Mouse (Mus musculus): ENCODE measurements at regions not wholly inside any gene's neighbourhood (a gene's known extent, or its start where the extent isn't known, plus 50 kb on each side); places are given as distances from the start of the nearest gene placed in this dataset.
"Not testable (repeated sequence)": the region's sequence is repeated elsewhere in the genome, so short reads cannot be mapped to it uniquely, and the experiment has no call there.

DNA sequence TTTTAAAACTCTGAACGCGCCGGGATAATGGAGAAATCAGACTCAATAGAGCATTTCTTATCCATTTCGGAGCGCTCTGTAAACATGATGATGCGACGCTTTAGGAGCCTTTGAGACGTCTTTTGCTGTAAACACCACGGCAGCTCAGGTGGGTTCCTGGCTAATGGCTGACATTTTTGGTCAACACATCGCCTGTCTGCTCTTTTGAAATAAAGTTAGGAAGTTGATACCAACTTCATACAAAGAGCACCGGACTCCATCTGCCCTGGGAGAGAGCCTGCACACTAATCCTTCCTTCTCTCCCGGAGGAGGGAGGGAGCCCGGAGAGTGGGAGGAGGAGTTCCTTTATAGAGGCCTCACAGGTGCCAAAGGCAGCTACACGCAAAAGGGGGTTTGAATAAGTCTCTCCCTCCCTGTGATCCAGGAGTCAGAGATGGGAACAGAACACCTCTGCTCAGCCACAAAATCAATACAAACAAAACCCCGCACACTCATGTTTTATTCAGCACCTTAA lies 63.8 kb upstream of the Srsf6 start:
- no peak for DNase-seq (ENCODE audit: low spot score in 2 of 2)

DNA sequence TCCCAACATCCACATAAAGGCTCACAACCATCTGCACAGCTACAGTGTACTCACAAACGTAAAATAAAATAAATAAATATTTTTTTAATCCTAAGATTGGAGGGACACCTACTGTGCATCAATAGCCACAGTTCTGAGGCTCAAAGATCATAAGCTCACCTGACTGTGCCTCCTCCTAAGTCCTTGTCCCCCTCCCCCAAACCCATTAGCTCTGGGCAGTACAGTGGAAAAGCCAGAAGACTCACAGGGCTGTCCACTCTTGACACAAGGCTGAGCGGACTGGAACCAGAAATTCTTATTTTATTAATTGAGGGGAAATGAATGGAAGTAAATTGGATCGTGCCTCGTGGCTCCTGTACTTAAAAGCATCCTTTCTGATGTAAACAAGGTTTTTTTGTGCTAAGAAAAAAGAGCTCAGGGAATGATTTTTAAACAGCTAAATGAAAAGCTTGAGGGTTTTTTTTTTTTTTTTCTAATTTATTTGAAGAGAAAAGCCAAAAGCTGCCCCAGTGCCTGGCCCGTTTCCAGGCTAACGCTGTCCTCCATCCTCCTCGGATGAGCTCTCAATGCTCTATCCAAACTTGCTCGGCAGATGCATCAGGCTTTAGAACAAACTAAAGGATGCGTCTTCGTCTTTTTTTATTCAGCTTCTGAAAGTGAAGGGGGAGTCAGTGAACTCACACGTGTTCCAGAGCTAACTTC lies 64.6 kb upstream of the Srsf6 start:
- DNase-seq (ENCODE audit: low spot score in 2 of 2): no peak

DNA sequence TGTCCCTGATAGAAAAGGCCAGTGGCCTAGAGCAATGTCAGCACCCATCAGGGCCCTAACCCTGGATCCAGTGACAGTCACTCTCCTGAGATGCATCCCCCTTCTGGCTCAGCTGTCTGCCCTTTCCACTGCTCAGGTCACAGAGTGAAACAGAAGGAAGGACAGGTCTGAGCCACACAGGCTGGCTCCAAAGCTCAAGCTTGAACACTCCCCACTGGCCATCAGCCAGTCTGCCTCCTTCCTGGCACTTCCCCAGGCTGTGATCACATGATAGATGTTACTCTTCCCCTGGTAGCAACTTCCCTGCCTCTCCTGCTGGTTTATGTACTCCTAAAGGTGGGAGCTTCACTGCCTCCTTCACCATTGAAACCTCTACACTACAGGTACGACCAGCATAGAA lies 66.8 kb upstream of the Srsf6 start:
- no peak for DNase-seq (ENCODE audit: low spot score in 2 of 2)

DNA sequence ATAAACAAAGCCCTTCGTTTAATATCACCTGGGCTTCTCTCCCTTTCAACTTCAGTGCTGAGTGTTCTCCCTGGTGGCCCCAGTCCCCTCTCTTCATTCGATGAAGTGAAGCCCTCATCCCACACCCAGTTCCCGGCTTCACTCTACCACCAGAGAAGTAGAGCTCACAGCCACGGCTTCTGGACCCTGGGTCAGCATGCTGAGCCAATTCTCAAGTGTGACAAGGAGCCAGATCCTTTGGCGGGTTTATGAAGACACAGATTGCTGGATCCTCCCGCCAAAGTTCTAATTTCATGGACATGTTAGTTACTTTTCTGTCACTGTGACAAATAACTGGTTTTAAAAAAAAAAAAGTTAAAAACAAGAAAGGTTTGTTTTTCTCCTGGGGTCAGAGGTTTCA lies 76.7 kb upstream of the Srsf6 start:
- DNase-seq (ENCODE audit: low spot score in 2 of 2): no peak

DNA sequence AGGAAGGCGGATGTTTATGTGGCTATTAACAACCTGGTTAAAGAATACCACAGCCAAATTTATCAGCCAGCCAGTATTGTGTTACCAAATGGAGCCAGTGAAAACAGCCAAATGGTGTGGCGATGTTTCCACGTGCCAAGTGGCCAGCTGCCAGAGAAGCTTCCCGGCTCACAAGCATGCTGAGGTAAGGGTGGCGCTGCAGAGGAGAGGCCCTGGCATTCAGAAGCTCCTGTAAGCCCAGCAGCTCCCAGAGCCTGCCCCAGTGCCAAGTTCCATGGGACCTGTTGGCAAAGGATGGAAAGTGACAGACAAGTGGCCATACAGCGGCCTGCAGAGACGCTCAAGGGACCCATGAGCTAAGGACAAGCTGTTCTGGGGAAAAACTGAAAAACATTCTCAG lies 77.8 kb upstream of the Srsf6 start:
- DNase-seq (ENCODE audit: low spot score in 2 of 2): no peak

DNA sequence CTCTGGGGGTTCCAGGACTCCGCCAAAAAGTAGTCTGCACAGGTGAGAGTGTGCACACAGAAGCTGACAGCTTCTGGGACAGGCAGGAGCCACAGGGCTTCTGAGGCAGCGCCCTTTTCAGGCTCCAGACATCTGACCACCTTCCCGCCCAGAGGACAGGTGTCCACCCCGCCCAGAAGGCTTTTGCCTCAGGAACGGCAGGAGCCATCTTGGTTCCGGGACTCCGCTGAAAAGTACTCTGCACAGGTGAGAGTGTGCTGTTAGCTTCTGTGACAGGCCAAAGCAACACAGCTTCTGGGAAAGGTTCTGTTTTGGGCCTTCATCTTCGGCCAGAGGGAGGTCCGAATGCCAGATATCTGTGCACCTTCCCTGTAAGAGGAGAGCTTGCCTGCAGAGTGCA lies 89.6 kb upstream of the Srsf6 start:
- DNase-seq (ENCODE audit: low spot score in 2 of 2): not testable (repeated sequence)

DNA sequence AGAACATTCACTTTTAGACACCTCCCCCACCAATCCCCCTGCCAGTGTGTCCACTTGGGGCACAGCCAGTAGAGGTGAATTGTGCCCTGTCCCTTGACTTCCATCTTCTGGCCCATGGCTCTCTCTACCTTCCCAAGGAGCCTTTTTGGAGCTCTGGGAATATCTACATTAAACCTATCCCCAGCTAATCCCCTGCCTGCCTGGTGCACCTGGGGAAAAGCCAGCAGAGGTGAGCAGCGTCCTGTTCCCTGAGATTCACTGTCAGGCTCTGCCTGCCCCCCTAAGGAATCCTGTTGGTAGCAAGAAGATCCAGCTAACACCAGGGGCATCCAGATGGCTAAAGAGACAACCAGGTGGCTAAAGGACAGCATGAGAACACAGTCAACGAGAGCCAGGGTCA lies 93.6 kb upstream of the Srsf6 start:
- no peak for DNase-seq (ENCODE audit: low spot score in 2 of 2)

DNA sequence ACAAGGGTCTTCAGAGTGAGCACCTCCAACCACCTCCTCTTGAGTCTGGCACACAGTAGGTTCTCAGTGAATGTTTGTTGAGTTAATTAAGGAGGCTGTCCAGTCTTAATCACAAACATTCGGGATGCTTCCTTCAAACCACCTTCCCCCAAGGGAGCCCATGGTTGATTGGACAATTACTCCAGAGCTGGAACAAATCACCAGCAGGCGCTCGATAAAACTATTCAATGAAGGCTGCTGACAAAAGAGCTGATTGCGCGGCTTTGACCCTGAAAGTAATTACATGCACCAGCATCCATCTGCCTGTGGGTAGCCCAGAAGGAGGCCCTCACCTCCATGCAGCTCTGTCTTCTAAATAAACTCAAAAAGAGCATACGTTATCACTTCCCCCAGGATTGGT lies 97.6 kb upstream of the Srsf6 start:
- no peak for DNase-seq (ENCODE audit: low spot score in 2 of 2)

DNA sequence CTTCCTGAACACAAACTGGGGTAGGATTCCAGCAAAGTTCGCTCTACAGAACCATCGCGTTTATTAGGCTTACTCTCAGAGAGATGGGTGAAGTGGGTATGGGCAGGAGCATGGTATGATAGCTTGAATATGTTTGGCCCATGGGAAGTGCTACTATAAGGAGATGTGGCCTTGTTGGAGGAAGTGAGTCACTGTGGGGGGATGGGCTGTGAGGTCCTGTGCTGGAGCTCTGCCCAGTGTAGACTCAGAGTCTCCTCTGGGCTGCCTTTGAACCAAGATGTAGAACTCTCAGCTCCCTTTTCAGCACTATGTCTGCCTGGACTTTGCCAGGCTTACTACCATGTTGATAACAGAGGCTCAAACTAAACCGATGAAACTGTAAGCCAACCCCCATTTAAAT lies 112.5 kb upstream of the Srsf6 start:
- peak in 1 of 2 experiments; percentile 27 for DNase-seq (ENCODE audit: low spot score in 2 of 2)

DNA sequence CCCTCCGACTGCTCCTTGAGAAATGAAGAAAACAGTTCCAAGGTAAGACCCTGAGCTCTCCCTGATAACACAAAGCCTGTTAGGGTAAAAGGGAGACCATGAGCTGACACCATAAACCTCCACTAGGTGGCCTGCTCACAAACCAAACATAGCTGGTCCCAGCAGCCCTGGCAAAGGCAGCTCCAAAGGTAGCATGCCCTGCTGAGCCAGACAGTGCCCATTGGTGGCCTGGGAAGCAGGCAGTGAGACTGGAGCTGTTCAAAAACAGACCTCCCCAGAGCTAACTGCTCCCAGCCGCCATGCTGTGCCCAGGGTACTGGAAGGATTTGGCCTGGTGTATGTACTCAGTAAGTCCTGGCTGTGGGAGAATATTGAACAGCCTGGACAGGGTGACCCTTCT lies 117.1 kb upstream of the Srsf6 start:
- no peak for DNase-seq (ENCODE audit: low spot score in 2 of 2)

DNA sequence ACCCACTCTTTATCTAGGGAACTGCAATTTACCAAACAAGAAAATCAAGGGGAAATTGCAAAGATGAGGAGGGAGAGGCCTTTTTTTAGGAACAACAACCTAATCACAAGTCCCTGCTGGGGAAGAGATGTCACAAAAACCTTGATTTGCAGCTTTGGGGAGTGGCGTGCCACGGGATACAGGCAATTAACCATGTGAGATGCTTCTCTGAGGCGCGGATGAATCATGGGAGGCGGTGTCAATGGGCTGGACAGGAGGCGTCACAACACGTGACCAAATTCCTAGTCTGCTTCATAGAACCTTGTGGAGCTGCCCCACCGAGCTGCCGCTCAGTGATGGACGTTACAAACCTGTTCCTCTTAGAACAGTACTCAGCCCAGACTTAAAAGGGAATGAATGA lies 123.6 kb upstream of the Srsf6 start:
- no peak for DNase-seq (ENCODE audit: low spot score in 2 of 2)

DNA sequence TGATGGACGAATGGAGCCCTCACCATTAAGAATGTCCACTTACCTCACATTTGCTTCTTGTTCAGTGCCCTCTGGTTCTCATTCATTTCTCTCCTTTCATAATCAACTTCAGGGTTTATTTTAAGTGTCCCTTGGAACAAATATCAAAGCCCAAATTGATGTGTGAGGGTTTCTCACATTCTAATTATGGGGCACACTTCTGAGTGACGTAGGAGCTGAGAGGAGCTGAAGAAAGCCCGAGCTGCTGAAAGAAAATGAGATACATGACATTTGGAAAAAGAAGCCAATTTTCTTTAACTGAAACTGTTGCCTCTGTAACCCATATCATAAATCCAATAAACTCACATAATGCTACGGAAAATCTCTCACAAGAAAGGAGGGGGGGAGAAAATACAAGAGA lies 134.8 kb upstream of the Srsf6 start:
- no peak for DNase-seq (ENCODE audit: low spot score in 2 of 2)

DNA sequence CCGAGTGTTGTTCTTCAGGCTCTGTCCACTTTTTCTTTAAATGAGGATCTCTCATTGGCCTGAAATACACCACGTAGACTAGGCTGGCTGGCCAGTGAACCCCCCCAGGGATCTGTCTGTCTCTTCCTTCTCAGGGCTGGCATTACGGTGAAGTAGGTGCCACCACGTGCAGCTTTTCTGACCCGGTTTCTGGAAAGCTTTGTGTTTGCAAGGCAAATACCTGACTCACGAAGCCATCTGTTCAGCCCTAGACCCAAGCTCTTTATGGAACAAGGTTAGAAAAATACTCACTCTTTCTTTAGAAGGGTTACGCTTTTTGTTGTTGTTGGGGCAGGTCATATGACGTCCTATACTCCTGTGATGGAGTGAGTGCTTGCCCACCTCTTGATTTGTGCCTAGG lies 133.3 kb upstream of the Ptprt start:
- DNase-seq (ENCODE audit: low spot score in 2 of 2): no peak

DNA sequence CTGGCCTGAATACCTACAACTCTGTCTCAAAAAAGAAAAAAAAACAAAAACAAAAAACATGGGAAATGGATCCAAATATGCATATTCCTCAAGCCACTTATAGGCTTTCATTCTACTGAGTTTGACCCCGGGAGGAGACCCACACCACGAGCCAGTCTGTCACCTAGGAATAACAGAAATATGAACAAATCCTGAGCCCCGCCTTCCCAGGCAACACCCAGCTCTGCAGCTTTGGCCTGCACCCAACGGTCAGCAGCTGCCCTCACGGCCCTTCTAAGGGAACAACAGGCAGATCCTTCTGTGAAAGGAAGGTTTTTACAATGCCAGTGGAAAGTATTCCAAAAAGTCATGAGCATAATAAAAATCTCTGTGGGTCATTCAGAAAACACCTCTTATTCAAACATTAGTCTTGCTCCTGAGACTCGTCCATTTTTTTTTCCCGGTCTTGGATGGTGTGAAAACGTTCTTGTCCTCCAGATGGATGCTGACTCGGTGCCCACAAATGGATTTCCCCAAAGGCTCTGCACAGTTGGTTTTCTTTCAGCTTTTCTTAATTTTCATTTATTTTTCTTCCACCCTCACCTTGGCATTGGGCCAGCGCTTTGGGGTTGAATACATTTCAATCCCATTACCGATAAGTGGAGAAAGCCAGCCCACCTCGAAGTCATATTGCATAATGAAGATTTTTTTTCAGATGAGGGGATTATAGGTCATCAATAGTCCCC lies 130.6 kb upstream of the Ptprt start:
- no peak for DNase-seq (ENCODE audit: low spot score in 2 of 2)

DNA sequence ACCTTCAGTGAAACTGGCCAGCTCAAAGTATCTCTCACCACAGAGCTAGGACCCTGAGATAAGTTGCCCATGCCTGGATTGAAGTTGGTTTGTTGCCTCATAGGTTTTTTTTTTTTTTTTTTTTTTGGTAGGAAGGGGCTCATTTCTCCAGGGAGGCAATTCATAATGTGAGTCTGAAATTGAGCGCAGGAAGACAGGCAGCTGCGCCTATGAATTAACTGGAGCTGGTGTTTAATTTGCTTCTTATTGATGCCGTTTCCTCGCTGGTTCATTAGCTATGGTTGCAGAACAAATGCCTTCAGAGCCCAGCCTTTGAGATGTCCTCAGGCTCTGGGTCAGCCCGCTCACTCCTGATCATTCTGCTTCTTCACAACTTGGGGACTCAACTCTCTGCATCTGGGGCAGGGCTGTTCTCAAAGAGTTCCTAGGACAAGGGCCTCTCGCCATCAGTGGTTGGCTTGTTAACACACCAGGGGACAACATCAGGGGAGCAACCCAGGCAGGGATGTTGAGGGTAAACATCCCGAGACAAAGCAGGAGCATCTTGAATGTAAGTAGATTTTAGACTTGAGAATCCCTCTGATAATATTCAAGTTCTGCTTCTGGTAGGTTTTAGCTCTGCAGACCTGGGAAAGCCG lies 123.3 kb upstream of the Ptprt start:
- no peak for DNase-seq (ENCODE audit: low spot score in 2 of 2)

DNA sequence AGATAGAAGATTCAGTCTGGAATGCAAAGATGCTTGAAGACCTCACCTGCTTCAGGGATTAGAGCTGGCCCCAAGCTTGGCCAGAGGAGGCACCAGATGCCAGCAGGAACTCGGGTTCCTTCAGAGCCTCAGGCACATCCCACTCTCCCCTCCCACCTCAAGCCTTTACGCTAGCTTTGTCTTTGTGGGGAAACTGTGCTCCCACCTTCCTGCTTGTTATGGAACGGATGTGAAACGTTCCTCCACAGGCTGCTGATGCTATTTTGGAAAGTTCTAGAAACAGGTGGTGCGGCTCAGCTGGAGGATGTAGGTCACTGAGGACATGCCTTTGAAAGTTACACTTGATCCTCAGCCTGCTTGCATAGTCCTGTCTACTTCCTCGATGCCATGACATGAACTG lies 120.7 kb upstream of the Ptprt start:
- DNase-seq (ENCODE audit: low spot score in 2 of 2): no peak

DNA sequence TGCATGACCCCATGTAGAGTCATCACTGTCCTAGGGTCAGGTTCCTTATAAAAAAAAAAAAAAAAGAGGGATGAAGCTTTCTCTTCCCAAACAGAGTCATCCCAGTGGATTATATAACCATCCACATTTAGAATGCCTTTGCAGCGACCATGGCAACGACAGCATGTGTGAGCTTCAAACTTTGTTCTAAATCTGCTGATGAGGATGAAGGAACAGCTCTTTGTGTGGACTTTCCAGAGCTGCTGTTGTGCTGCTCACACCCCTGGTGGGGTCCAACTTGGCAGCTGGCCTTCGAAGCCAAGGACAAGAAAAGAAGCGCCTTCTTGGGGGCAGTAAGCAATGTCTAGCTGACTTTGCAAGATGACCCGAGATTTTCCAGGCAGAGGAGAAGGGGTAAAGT lies 115.6 kb upstream of the Ptprt start:
- no peak for DNase-seq (ENCODE audit: low spot score in 2 of 2)

DNA sequence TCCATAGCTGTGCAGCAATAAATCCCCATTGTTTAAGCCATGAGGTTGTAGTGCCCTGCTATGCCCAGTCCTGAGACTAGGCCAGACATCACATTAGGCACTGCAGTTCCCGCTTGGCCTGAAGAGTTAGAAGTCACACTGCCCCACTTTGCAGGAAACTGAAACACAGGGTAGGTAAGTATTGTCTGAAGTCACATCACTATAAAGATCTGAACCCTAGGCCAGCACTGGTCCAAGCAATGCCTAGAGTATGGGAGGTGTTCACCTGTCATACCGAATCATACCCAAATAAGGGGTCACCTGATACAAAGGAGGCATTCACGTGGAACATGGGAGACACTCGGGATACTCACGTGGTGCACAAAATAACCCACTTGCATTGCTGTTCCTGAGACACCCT lies 111.6 kb upstream of the Ptprt start:
- no peak for DNase-seq (ENCODE audit: low spot score in 2 of 2)

DNA sequence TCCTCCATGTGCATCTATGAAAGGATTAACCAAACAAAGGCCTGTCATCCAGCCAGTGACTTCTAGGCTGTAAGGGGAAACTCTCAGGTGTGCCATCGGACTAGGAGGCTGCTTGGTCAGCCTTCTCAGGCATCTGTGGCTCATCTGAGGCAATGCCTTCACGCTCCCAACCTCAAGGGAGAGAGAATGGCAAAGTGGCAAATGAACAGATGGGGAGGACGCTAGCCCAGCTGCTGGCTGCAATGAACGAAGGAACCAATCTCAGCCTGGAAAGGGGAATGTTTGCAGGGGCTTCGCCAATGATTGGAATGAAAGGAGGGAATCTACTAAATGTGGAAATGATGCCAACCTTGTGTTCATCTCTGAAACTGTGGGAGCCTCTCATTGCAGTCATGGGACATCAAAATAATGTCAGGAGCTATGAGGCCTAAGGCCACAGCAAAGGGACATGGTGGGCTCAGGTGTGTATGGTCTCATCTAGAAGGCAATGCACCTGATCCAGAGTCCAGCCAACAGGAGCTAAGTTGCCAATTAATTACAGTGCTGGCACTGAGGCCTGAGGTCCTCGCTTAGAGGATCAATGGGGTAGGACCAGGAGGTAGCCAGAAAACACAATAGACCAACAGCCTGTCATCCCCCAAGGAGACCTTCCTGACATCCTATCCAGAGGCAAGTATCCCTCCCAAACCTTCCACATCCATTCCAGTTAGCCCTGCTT lies 108.9 kb upstream of the Ptprt start:
- no peak for DNase-seq (ENCODE audit: low spot score in 2 of 2)

DNA sequence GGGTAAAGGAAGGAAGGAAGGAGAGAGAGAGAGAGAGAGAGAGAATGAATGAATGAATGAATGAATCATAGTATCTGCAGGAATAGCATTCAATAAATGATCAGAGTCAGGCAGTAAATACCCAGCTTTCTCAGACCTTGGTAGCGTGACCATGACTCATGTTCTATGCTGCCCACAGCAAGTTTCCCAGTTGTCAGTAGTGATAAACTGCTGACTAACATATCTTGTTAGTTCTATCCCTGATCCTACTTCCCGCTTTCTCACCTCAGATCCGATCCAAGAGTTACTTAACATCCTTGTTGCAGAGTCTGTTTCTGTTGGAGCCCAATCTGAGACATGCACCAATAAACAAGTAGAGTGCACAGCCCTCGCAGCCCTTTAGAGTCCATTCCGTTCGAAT lies 103.1 kb upstream of the Ptprt start:
- no peak for DNase-seq (ENCODE audit: low spot score in 2 of 2)

DNA sequence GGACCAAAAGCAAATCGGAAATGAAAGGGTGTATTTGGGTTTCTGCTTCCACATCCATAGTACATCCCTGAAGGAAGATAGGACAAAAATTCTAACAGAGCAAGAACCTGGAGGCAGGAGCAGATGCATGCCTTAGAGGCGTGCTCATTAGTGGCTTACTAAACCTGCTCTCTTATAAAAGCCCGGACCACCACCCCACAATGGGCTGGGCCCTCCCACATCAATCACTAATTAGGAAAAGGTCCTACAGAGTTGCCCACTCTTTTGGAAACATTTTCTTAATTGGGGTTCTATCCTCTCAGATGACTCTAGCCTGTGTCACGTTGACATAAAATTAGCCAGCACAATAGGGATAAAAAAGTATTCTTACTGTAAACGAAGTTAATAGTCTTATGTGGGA lies 79.6 kb upstream of the Ptprt start:
- no peak for DNase-seq (ENCODE audit: low spot score in 2 of 2)

DNA sequence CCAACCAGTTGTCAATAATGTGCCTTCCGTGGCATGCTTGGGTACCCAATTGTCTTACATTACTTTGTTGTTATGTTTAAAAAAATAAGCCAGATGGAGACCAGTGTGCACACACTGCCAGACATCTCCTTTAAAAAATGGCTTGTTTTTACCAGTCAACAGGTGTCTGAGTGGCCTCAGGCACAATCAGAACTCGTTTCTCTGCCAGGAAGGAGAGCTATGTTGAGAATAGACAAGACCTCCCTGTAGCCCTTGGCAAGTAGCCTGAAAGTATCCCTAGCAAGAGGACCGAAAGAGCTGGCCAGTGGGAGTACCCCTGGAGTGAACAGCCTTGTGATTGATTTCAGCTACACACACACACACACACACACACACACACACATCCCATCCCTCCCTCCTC lies 74.8 kb upstream of the Ptprt start:
- no peak for DNase-seq (ENCODE audit: low spot score in 2 of 2)
